Mouse (Mus musculus) hindbrain, embryonic 10.5 days (tissue): Measurements from ENCODE around the gene Lmf2. TPM values are rescaled to one million over a fixed set of nuclear protein-coding genes. Genes with fewer than 3 reads are reported as not detected.

Experiments used
- DNase-seq: peaks from one replicate; pipeline ENCODE4 v3.0.0-alpha.2; 2017; ENCODE audit warnings: low spot score
- H3K27ac ChIP-seq: fragments of 300-500 bp; sonication (generic); 2 replicates; pipeline ENCODE4 v1.5.1; 2016; ENCODE audit warnings: mild to moderate bottlenecking, moderate library complexity
- H3K27me3 ChIP-seq: fragments of 300-500 bp; sonication (generic); 2 replicates; pipeline ENCODE4 v1.6.1; 2016; ENCODE audit warnings: mild to moderate bottlenecking; ENCODE audit not compliant: poor library complexity, insufficient read depth, severe bottlenecking
- H3K36me3 ChIP-seq: fragments of 300-500 bp; sonication (generic); 2 replicates; pipeline ENCODE4 v1.6.1; 2016; ENCODE audit warnings: mild to moderate bottlenecking, moderate library complexity
- H3K4me1 ChIP-seq: fragments of 300-500 bp; sonication (generic); replicated peaks from 2 replicates; pipeline ENCODE4 v1.6.1; 2016; ENCODE audit warnings: mild to moderate bottlenecking
- H3K4me3 ChIP-seq: fragments of 300-500 bp; sonication (generic); 2 replicates; pipeline ENCODE4 v1.5.1; 2016; ENCODE audit warnings: mild to moderate bottlenecking, moderate library complexity
- H3K9me3 ChIP-seq: fragments of 300-500 bp; sonication (generic); 2 replicates; pipeline ENCODE4 v1.6.1; 2016; ENCODE audit warnings: mild to moderate bottlenecking, moderate library complexity
- WGBS: fragments of 180-500 bp; shearing (Covaris S2); methylation state at CpG from one replicate; pipeline ENCODE4 v1.1.7; 2016; 5-methylcytosine and 5-hydroxymethylcytosine counted together
- polyA plus RNA-seq: library from polyadenylated mRNA; unstranded; fragments of >200 nt; fragmentation: Nextera tagmentation; extraction: Ambion mirVana; gene quantifications from 2 replicates; pipeline ENCODE4 v1.2.1, GENCODE M21; 2016

Lmf2 gene
- polyA plus RNA-seq, 1 experiment from 2014 or later = 52.0 TPM

DNA sequence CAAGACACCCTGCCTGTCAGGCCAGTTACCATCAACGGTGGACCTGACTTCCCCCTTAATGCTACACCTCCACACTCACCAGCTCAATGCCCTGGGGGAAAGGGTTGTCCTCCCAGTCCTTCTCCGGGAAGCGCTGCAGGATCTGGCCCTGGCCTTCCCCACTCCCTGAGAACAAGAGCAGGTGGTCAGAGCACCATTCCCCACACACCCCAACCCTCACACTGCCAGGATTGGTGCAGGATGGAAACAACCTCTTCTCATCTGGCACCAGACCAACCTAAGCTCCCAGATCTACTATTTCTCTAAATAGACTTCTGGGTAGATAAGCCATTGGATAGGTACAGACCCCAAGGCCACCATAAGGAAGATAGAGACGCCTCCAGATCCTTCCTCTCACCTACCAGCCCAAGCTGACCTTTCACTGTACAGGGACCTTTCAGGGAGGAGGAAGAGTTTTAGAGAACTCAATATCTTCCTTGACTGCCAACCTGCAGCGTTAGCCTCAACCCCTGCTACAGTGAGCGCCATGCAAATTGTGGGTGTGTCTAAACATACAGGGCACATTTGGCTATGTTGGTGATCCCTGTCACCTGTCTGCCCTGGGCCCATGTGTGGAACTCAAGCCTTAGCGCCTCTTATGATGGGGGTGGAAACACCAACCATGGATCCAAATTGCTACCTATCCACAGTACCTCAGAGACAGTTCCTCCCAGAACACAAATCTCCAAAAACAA is 46.9 kb downstream of the Lmf2 start:
- H3K27ac ChIP-seq = no peak overlapping the region
- H3K4me1 ChIP-seq = peaks cover 33% of the 10 kb centered on the region
- H3K27me3 ChIP-seq = no peaks in the 10 kb centered on the region
- peaks cover 49% of the 10 kb centered on the region for H3K36me3 ChIP-seq
- DNase-seq = no peak
- 90% methylated on average over 7 of the region's 7 CpGs for WGBS
- no peak overlapping the region for H3K4me3 ChIP-seq
- H3K9me3 ChIP-seq = no peaks in the 10 kb centered on the region

DNA sequence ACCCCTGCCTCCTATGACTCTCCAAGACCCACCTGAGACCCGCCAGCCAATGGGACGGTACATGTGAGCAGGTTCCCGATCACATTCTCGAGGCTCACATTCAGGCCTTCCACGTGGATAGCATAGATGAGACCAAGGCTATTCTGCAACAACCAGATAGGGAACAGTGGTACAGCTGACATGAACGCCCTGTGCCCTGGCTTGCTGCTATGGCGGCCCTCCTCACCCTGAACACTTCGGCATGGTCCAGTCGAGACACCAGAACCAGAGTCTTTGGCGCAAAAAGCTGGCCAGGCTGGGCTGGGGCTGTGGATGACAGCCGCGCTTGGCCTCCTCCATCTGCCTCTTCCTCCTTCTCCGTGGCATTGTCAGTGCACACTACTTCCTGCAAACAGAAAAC is 48.0 kb downstream of the Lmf2 start:
- Histone ChIP-seq H3K9me3 (no peaks in the 10 kb centered on the region), H3K4me1 (peaks cover 22% of the 10 kb centered on the region; the same call in 1 of the 2 replicates), H3K4me3 (no peak overlapping the region), H3K27me3 (no peaks in the 10 kb centered on the region), H3K27ac (no peak overlapping the region), H3K36me3 (peaks cover 60% of the 10 kb centered on the region)
- no peak for DNase-seq
- 91% methylated on average over 13 of the region's 13 CpGs for WGBS

DNA sequence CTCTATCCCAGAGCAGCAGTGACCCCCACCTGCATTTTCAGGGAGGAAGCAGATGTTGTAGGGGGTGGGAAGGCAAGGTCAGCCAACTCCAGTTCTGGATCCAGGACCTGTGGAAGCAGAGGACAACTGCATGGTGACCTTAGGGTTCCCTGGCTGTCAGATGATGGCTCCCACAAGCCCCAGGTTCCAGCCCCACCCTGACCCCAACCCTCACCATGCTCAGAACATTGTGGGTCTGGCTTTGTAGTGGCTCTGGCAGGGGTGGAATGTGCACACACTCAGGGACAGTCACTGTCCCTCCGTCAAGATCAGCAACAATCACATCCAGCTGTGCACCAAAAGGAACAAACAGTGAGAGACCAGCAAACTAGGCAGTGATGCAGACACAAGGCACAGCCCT is 49.5 kb downstream of the Lmf2 start:
- DNase-seq = no peak
- Histone ChIP-seq H3K27me3 (no peaks in the 10 kb centered on the region), H3K36me3 (peaks cover 75% of the 10 kb centered on the region), H3K4me3 (no peak overlapping the region), H3K27ac (no peak overlapping the region), H3K9me3 (no peaks in the 10 kb centered on the region), H3K4me1 (peaks cover 13% of the 10 kb centered on the region; the same call in 1 of the 2 replicates)
- 51% methylated on average over 1 of the region's 1 CpGs for WGBS

Other genes starting within 250 kb of the Lmf2 start
- 23.7 and 26.0 TPM in 2 replicates for gene Tubgcp6, start 232.5 kb downstream of the Lmf2 start, polyA plus RNA-seq
- gene Hdac10, start 227.0 kb downstream of the Lmf2 start, polyA plus RNA-seq = 16.4 and 18.5 TPM in 2 replicates
- gene Mapk12, start 215.0 kb downstream of the Lmf2 start, polyA plus RNA-seq = 23.7 and 28.5 TPM in 2 replicates
- gene Mapk11, start 206.0 kb downstream of the Lmf2 start, polyA plus RNA-seq = 34.9 and 46.6 TPM in 2 replicates
- gene Plxnb2, start 174.9 kb downstream of the Lmf2 start, polyA plus RNA-seq = 133 and 155 TPM in 2 replicates
- gene Dennd6b, start 159.2 kb downstream of the Lmf2 start, polyA plus RNA-seq = 29.7 and 40.1 TPM in 2 replicates
- gene Ppp6r2, start 144.1 kb downstream of the Lmf2 start, polyA plus RNA-seq = 27.2 and 45.7 TPM in 2 replicates
- 92.5 and 103 TPM in 2 replicates for gene Sbf1, start 40.3 kb downstream of the Lmf2 start, polyA plus RNA-seq
- 0.25 and 0.27 TPM in 2 replicates for gene Adm2, start 32.9 kb downstream of the Lmf2 start, polyA plus RNA-seq
- not detected in 2 replicates for gene Miox, start 21.3 kb downstream of the Lmf2 start, polyA plus RNA-seq
- 187 and 194 TPM in 2 replicates for gene Ncaph2, start 60 bp upstream of the Lmf2 start, polyA plus RNA-seq
- 6.9 and 8.3 TPM in 2 replicates for gene Sco2, start 18.2 kb upstream of the Lmf2 start, polyA plus RNA-seq
- gene Tymp, start 21.4 kb upstream of the Lmf2 start, polyA plus RNA-seq = 1.3 and 2.1 TPM in 2 replicates
- gene Odf3b, start 23.6 kb upstream of the Lmf2 start, polyA plus RNA-seq = 0.96 and 3.3 TPM in 2 replicates
- not detected in 2 replicates for gene Klhdc7b, start 29.3 kb upstream of the Lmf2 start, polyA plus RNA-seq
- gene Syce3, start 54.8 kb upstream of the Lmf2 start, polyA plus RNA-seq = not detected in 2 replicates
- gene Cpt1b, start 70.2 kb upstream of the Lmf2 start, polyA plus RNA-seq = 0.82 and 1.5 TPM in 2 replicates
- gene C730034F03Rik, start 73.9 kb upstream of the Lmf2 start, polyA plus RNA-seq = 3.8 and 6.5 TPM in 2 replicates
- gene Gm44502, start 74.0 kb upstream of the Lmf2 start, polyA plus RNA-seq = not detected in 2 replicates
- gene Chkb, start 74.2 kb upstream of the Lmf2 start, polyA plus RNA-seq = 50.9 and 64.1 TPM in 2 replicates
- gene Mapk8ip2, start 98.3 kb upstream of the Lmf2 start, polyA plus RNA-seq = 22.2 and 40.3 TPM in 2 replicates
- 14.3 and 14.8 TPM in 2 replicates for gene Arsa, start 121.8 kb upstream of the Lmf2 start, polyA plus RNA-seq
- 2.8 and 3.5 TPM in 2 replicates for gene Shank3, start 144.0 kb upstream of the Lmf2 start, polyA plus RNA-seq
- gene Acr, start 212.7 kb upstream of the Lmf2 start, polyA plus RNA-seq = 0.19 and 0.38 TPM in 2 replicates
- 76.7 and 88.1 TPM in 2 replicates for gene Rabl2, start 236.3 kb upstream of the Lmf2 start, polyA plus RNA-seq